Mouse (Mus musculus) forebrain, embryonic 11.5 days (tissue): ENCODE measurements around the gene Rpl35a. TPM values are rescaled to one million over a fixed set of nuclear protein-coding genes. Genes with fewer than 3 reads are reported as not detected.

Experiments
- microRNA counts: library from miRNA; unstranded; fragments of <30 nt; microRNA quantifications from one replicate; lab custom pipeline; 2015
- microRNA-seq: library from miRNA; unstranded; fragments of <30 nt; microRNA quantifications from one replicate; pipeline ENCODE4, GENCODE M21; 2016; ENCODE audit not compliant: insufficient number of aligned reads
- polyA plus RNA-seq: library from polyadenylated mRNA; unstranded; fragments of >200 nt; fragmentation: Nextera tagmentation; extraction: Ambion mirVana; gene quantifications from 2 replicates; pipeline ENCODE4 v1.2.1, GENCODE M21; 2014

The Rpl35a gene
- polyA plus RNA-seq, 1 experiment from 2014 or later: 852 TPM

MicroRNAs encoded within 50 kb of the gene (microRNA counts, 519-probe panel; counts per million panel counts)
- 31.2 counts per million for microRNA mmu-miR-1947 (lab: Ali Mortazavi, UCI)

Small RNA genes within 50 kb of the gene (microRNA-seq; reads per million reads assigned to microRNA genes)
- not detected for gene Gm22231
- 18.5 reads per million, percentile 12 among the genes with 10 or more reads in this experiment for gene Mir1947

Other genes starting within 250 kb of the Rpl35a start
- not detected in 2 replicates for gene Smbd1, start 246.0 kb upstream of the Rpl35a start, polyA plus RNA-seq
- 110 and 118 TPM in 2 replicates for gene Fyttd1, start 179.0 kb upstream of the Rpl35a start, polyA plus RNA-seq
- gene Rubcn, start 178.7 kb upstream of the Rpl35a start, polyA plus RNA-seq: 18.6 and 21.7 TPM in 2 replicates
- 38.1 and 39.1 TPM in 2 replicates for gene Lrch3, start 142.4 kb upstream of the Rpl35a start, polyA plus RNA-seq
- gene Iqcg, start 235 bp upstream of the Rpl35a start, polyA plus RNA-seq: 4.2 and 5.3 TPM in 2 replicates
- 3.5 and 4.5 TPM in 2 replicates for gene Lmln, start 6.1 kb downstream of the Rpl35a start, polyA plus RNA-seq
- gene Osbpl11, start 128.6 kb downstream of the Rpl35a start, polyA plus RNA-seq: 26.2 and 26.7 TPM in 2 replicates
- 73.7 and 75.5 TPM in 2 replicates for gene Snx4, start 195.0 kb downstream of the Rpl35a start, polyA plus RNA-seq